Mouse (Mus musculus) heart, embryonic 10.5 days (tissue): ENCODE results near the gene 9430038I01Rik. TPM values are rescaled to one million over a fixed set of nuclear protein-coding genes. Genes with fewer than 3 reads are reported as not detected.

ENCODE experiments used
- DNase-seq: peaks from one replicate; pipeline ENCODE4 v3.0.0-alpha.2; 2017; ENCODE audit warnings: low spot score
- H3K27ac ChIP-seq: fragments of 300-500 bp; sonication (generic); 2 replicates; pipeline ENCODE4 v1.5.1; 2016; ENCODE audit warnings: mild to moderate bottlenecking
- H3K27me3 ChIP-seq: fragments of 300-500 bp; sonication (generic); 2 replicates; pipeline ENCODE4 v1.6.1; 2016; ENCODE audit warnings: mild to moderate bottlenecking; ENCODE audit not compliant: poor library complexity, insufficient read depth, severe bottlenecking
- H3K36me3 ChIP-seq: fragments of 300-500 bp; sonication (generic); 2 replicates; pipeline ENCODE4 v1.6.1; 2016; ENCODE audit warnings: mild to moderate bottlenecking, moderate library complexity
- H3K4me1 ChIP-seq: fragments of 300-500 bp; sonication (generic); 2 replicates; pipeline ENCODE4 v1.6.1; 2016; ENCODE audit warnings: mild to moderate bottlenecking
- H3K4me3 ChIP-seq: fragments of 300-500 bp; sonication (generic); 2 replicates; pipeline ENCODE4 v1.5.1; 2016; ENCODE audit warnings: mild to moderate bottlenecking, moderate library complexity
- H3K9me3 ChIP-seq: fragments of 300-500 bp; sonication (generic); 2 replicates; pipeline ENCODE4 v1.6.1; 2016; ENCODE audit warnings: mild to moderate bottlenecking, moderate library complexity
- WGBS: fragments of 180-500 bp; shearing (Covaris S2); methylation state at CpG from one replicate; pipeline ENCODE4 v1.1.7; 2016; 5-methylcytosine and 5-hydroxymethylcytosine counted together
- polyA plus RNA-seq: library from polyadenylated mRNA; unstranded; fragments of >200 nt; fragmentation: Nextera tagmentation; extraction: Ambion mirVana; gene quantifications from 2 replicates; pipeline ENCODE4 v1.2.1, GENCODE M21; 2016

Gene 9430038I01Rik
- polyA plus RNA-seq, 1 experiment from 2014 or later = 19.8 TPM

GRCm38 (mm10) chr7:137346068-137346467 lies 64.5 kb downstream of the 9430038I01Rik start:
- Histone ChIP-seq H3K9me3 (no peaks in the 10 kb centered on the region), H3K27me3 (no peaks in the 10 kb centered on the region; the same call in 1 of the 2 replicates), H3K36me3 (no peaks in the 10 kb centered on the region), H3K4me1 (no peaks in the 10 kb centered on the region), H3K4me3 (no peak overlapping the region), H3K27ac (no peak overlapping the region)
- no peak for DNase-seq
- 82% methylated on average over 10 of the region's 10 CpGs for WGBS

- Histone ChIP-seq H3K27ac (no peak overlapping the region), H3K9me3 (no peaks in the 10 kb centered on the region), H3K4me1 (peaks cover 5% of the 10 kb centered on the region), H3K27me3 (peaks cover 40% of the 10 kb centered on the region; the same call in 1 of the 2 replicates), H3K36me3 (no peaks in the 10 kb centered on the region), H3K4me3 (no peak overlapping the region)
- no peak for DNase-seq
- WGBS = 74% methylated on average over 2 of the region's 2 CpGs
Measured at GRCm38 (mm10) chr7:137333951-137334350, 76.6 kb downstream of the 9430038I01Rik start.

Other genes with a start within 250 kb of the 9430038I01Rik start
- 1.3 and 3.5 TPM in 2 replicates for gene Ebf3, start 96.3 kb downstream of the 9430038I01Rik start, polyA plus RNA-seq
- 207 and 240 TPM in 2 replicates for gene Glrx3, start 26.9 kb upstream of the 9430038I01Rik start, polyA plus RNA-seq